Mouse (Mus musculus) heart, adult 8-10 months (tissue): ENCODE results near the gene Tpd52l2. TPM values are rescaled to one million over a fixed set of nuclear protein-coding genes. Genes with fewer than 3 reads are reported as not detected.
"Not testable (repeated sequence)": the region's sequence is repeated elsewhere in the genome, so short reads cannot be mapped to it uniquely, and the experiment has no call there.

Experiments used
- DNase-seq: peaks from one replicate; pipeline ENCODE4 v3.0.0; 2022; ENCODE audit warnings: low spot score
- total RNA-seq, 4 experiments: library from RNA; stranded (reverse); gene quantifications; 2 replicates each; pipeline ENCODE4 v1.2.4; 2022

Tpd52l2 gene
- total RNA-seq, 4 experiments from 2014 or later: 65.6 to 72.6 (median 66.5) TPM

GRCm38 (mm10) chr2:181485741-181486140, 11.2 kb upstream of the Tpd52l2 start:
- DNase-seq: no peak

- peak; percentile 72 for DNase-seq
These were observed 9.3 kb upstream of the Tpd52l2 start for GRCm38 (mm10) chr2:181487338-181488277.

GRCm38 (mm10) chr2:181491432-181492205, 5.3 kb upstream of the Tpd52l2 start:
- no peak for DNase-seq

- no peak for DNase-seq
These were observed 4.7 kb upstream of the Tpd52l2 start for GRCm38 (mm10) chr2:181492206-181492605.

DNA sequence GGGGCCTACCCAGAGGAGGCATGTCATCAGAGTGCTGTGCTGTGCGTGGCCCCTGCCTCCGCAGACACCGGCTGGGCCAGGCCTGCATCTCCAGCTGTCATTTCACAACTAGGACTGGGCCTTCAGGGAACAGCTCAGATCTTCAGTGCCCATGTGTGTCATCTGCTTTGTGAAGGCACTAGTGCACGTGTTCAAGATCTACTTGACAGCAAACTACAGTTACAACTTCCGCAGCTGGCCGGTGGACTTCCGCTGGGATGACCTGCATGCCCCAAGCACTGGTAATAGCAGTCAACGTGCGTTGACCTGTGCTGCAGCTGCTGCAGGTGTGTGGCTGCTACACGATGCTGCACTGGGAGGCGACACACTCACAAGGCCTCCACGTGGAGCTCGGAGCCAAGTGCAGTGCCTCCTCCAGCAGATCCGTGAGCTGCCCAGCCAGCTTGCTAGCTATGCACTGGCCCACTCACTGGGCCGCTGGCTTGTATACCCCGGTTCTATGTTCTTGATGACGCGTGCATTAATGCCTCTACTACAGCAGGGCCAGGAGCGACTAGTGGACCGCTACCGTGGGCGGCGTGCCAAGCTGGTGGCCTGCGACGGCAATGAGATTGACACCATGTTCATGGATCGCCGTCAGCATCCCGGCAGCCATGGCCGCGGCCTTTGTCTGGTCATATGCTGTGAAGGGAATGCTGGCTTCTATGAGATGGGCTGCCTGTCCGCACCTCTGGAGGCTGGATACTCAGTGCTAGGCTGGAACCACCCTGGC, 3.6 kb upstream of the Tpd52l2 start, which contains the start of gene Abhd16b:
TSS of gene Abhd16b (plus strand) at position 51 of the 772 bp plus-strand sequence.
- no peak for DNase-seq

GRCm38 (mm10) chr2:181494266-181494945, 2.5 kb upstream of the Tpd52l2 start:
- no peak for DNase-seq

DNA sequence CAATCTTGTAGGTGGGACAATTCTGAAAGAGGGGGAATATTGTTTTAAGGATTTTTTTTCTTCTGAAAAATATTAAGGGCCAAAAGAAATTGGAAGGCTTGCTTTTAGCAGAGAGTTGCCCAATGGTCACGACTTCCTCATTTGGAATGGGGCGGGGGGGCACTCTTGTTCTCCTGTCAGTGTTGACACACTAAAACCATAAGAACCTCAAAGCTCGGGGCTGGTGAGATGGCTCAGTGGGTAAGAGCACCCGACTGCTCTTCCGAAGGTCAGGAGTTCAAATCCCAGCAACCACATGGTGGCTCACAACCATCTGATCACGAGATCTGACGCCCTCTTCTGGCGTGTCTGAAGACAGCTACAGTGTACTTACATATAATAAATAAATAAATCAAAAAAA, 1.1 kb upstream of the Tpd52l2 start:
- DNase-seq: not testable (repeated sequence)

GRCm38 (mm10) chr2:181496281-181496680, 661 bp upstream of the Tpd52l2 start:
- DNase-seq: peak; percentile 67

DNA sequence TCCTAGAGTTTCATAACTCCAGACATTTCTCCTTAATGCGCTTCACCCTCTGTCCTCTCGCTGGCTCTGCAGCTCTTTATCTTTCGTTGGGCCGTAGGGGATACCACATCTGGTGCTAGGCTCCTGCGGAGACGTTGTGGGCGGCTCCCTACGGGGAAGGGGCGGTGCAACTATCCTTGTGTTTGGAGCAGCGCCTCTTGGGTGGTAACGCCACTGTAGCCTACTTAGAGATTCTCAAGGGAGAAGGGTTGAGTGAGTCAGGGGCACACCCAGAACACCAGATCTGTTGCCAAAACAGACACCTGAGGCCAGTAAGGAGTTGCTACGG, 570 bp downstream of the Tpd52l2 start:
- peak; percentile 66 for DNase-seq

DNA sequence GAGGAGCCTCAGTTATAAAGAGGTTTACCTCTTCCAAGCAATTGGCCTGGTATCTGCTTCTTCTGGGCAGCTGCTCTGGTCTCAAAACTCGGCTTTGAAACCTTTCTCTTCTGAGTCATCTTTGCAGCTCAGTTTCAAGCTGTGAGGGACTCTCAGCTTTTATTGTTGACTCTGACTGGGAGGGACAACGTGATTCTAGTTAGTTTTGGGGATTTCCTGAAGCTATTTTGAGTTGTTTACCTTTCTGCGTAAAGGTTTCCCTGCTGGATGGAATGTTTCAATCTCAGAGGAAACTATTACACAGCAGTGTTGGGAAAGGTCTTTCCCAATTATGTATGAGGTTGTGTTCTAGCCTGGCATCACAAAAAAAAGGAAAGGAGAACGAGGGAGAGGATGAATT, 1.7 kb downstream of the Tpd52l2 start:
- DNase-seq: no peak

- no peak for DNase-seq
These were observed 12.2 kb downstream of the Tpd52l2 start for GRCm38 (mm10) chr2:181509191-181509590.

DNA sequence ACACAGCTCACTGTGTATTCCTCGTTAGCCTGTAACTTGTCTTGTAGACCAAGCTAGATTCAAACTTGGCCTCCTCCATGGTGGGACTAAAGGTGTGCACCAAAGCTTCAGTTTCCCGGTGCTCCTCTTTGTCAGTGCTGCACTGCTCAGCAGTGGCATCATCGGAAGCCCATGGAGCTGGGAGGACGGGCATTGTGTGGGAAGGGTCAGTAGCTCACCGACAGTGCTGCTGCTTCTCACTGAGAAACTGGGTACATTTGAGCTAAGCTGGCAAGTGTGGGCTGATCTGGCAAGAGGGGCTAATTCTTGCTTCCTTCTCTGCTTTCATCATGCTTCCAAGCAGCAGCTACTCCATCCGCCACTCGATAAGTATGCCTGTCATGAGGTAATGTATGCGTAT, 14.3 kb downstream of the Tpd52l2 start:
- no peak for DNase-seq

- DNase-seq: no peak
These were observed 22.3 kb downstream of the Tpd52l2 start for GRCm38 (mm10) chr2:181519201-181519600.

DNA sequence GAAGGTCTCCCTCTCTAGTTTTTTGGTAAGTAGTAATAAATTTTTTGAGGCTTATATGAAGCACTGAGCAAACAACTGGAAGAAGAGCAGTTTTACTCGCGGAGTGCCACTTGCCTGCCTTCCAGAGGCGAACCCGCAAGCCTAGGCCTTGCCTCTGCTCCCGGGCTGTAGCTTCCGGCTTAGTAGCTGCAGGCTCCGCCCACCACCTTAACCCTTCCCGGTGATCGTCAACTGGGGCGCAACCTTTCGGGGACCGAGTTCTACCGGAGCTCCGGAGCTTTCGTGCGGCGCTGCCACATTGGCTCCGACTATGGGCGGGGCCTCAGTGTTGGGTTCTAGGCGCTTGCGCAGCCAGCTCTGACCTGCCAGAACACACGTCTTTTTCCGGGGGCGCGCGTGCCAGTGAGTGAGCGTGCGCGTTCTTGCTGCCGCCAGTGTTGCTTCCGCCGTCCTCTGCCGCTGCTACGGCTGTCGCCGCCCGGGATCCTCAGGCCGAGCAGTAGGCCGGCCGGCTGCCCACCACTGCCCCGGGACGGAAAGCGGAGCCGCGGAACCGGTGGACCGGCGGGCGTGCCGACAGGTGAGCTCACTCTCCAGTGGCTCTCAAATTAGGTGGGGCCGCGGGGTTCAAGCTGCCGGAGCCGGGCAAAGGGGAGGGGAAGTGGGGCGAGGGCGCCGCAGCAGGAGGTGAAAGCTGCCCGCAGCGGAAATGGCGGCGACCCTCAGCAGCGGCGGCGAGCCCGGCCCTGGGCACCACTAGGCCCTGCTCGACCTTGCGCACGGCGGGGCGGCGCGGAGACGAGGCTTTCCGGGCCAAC, 23.4 kb downstream of the Tpd52l2 start, which contains the start of gene Dnajc5:
TSS of gene Dnajc5 (plus strand) at position 368 of the 818 bp plus-strand sequence.
- peak; percentile 98 for DNase-seq

- DNase-seq: no peak
These were observed 23.9 kb downstream of the Tpd52l2 start for GRCm38 (mm10) chr2:181520936-181521227.

- DNase-seq: no peak
These were observed 24.5 kb downstream of the Tpd52l2 start for GRCm38 (mm10) chr2:181521491-181521890.

GRCm38 (mm10) chr2:181522811-181523210, 25.9 kb downstream of the Tpd52l2 start:
- DNase-seq: no peak

- DNase-seq: no peak
These were observed 28.6 kb downstream of the Tpd52l2 start for GRCm38 (mm10) chr2:181525526-181525925.

DNA sequence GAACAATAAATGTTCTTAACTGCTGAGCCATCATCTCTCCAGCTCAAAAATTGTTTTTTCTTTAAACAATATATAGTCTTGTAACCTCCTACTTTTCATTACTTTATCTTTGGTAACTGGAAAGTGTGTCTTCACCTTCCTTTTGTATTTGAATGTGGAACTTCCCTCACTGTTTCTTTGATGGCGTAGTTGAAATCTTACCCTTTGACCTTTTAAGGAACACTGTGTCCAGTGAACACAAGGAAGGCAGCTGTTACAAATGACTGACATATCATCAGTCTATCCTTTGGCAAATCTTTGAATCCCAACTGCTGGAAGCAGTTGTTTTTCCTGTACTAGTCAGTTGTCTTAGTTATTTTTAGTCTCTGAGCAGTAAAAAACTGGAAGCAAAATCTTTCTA, 32.1 kb downstream of the Tpd52l2 start:
- no peak for DNase-seq

DNA sequence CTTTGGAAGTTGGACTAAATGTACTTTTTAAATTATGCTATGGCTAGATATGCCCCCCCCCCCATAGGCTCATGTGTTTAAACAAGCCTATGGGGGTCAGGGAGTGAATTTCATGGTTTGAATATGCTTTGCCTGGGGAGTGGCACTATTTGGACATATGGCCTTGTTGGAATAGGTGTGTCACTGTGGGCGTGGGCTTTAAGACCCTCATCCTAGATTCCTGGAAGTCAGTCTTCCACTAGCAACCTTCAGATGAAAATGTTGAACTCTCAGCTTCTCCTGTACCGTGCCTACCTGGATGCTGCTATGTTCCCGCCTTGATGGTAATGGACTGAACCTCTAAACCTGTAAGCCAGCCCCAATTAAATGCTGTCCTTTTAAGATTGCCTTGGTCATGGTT, 35.6 kb downstream of the Tpd52l2 start:
- no peak for DNase-seq

DNA sequence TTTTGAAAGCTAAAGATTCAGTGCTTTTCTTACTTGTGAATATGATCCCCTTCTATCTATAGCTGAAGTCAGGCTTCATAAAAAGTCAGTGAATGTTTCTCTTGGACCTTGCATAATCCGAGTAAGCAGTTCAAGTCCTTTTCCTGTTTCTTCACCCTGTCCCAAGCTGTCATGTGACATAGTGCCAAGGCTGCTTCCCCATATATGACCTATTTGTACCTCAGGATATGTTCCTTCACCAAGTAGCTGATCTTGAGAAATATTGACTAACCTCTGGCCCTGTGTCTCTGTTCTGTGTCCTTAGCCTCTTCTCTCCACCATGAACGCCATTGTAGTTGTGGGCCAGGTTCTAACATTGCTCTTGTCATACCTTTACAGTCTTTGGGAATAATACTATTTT, 39.5 kb downstream of the Tpd52l2 start:
- DNase-seq: no peak
